Mouse (Mus musculus) erythroblast, embryonic 14.5 days (primary cell): ENCODE measurements around the gene Bivm.

ENCODE experiments used
- GATA1 ChIP-seq: IDR thresholded peaks from 2 replicates; pipeline ENCODE4 v1.6.1; 2012; ENCODE audit warnings: low read length, inconsistent platforms, mixed read lengths
- TAL1 ChIP-seq: IDR thresholded peaks from 3 replicates; pipeline ENCODE4 v1.6.1; 2012; ENCODE audit warnings: low read length, inconsistent platforms, mixed read lengths

GRCm38 (mm10) chr1:44140232-44140631 lies 21.5 kb downstream of the Bivm start:
- TF ChIP-seq TAL1: no peak
- TF ChIP-seq GATA1: no peak
